Mouse (Mus musculus) olfactory bulb, adult 2 months (tissue): ENCODE data around the gene Hmox1.

Experiments
- CTCF ChIP-seq: fragments of 200-500 bp; IDR thresholded peaks from 2 replicates; pipeline ENCODE4 v1.5.1; 2012; ENCODE audit warnings: low read depth, mild to moderate bottlenecking, low read length, moderate library complexity; ENCODE audit not compliant: insufficient read depth
- POLR2A ChIP-seq: fragments of 200-500 bp; IDR thresholded peaks from 2 replicates; pipeline ENCODE4 v1.6.1; 2012; ENCODE audit warnings: mild to moderate bottlenecking, low read depth, low read length, moderate library complexity; ENCODE audit not compliant: insufficient read depth

- no peak for TF ChIP-seq POLR2A
- TF ChIP-seq CTCF: no peak
Measured at GRCm38 (mm10) chr8:75090781-75091365, 2.5 kb upstream of the Hmox1 start.
